Mouse (Mus musculus) c-Kit-negative CD71-positive TER-119-positive erythroid progenitor cells, embryonic 14.5 days (primary cell): ENCODE measurements around the gene Ino80b.

Source experiments
- DNase-seq: peaks from one replicate; pipeline ENCODE4 v3.0.0-alpha.2; 2013; ENCODE audit warnings: low read depth, low spot score

Ino80b gene

DNA sequence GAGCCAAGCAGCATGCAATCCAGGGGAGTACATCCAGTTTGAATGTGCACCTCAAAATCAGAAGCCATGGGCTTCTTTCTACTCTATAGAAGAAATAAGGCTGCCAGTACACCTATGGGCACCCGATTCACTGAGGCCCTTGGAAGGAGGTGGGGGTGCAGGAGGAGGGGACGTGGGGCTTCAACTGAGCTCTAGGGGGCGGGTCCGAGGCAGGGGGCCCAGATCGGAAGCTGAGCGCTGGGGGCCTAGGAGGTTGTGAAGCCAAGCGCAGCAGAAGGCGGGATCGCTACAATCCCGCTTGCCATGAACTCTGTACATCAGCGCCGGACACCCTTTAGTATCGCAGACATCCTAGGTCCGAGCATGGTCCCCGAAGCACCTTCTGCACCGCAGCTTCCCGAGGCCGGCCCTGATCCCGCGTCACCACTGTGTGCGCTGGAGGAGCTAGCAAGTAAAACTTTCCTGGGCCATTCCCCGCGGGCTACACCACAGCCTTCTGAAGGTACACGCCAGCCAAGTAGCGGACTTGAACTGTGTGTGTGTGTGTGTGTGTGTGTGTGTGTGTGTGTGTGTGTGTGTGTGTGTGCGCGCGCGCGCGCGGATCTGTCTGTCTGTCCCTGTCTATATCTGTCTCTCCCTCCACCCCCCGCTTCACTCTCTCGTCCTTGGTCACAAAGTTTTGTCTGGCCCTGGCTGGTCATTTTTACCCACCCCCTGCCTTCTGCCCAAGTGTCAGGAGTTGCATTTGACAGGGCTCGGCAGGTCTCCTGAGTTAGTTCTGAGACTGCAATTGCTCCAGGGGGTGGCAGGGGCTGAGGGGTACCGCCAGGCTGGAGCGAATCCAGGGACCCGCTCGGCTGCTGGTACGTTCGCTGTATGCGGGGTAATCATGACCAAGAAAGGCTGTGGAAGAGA is 38.9 kb downstream of the Ino80b start, which contains the start of gene Lbx2:
Lbx2 (plus strand) TSS at position 247 of the 915 bp plus-strand sequence.
- no peak for DNase-seq

DNA sequence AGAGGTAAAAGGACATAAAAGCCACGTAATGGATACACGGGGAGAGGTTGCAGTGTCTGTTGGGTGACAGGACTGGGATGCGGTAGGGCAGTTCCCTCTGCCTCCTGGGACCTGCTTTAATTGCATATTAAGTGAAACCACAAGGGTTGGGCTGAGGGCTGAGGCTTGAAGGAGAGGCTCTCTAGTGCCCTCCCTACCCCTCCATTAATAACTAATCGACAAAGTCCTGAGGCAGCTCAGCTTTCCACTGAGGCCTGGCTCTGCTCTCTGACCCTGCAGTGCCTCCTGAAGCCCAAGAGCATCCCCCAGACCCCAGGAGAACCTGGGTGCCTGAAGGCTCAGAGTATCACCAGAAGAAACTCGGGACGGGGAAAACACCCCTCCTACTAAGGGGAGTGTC is 40.8 kb downstream of the Ino80b start:
- DNase-seq, result no peak

DNA sequence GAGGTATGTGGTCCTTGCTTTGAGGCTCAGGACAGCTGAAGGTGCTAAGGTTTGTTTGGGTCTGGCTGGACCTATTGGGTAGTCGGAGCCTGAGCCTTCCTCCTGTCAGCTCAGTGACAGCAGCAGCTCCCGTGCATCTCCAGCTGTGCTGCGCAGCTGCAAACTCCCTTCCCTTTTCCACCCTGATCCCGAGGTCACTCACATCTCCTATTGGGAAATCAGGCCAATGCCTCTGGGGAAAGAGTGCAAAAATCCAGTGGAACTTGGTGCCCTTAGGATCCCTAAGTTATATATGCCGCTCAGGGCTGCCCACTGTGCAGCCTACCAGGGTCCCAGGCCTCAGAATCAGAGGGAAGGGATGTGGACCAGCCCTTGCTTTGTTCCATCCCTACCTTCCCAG is 41.7 kb downstream of the Ino80b start:
- no peak for DNase-seq

DNA sequence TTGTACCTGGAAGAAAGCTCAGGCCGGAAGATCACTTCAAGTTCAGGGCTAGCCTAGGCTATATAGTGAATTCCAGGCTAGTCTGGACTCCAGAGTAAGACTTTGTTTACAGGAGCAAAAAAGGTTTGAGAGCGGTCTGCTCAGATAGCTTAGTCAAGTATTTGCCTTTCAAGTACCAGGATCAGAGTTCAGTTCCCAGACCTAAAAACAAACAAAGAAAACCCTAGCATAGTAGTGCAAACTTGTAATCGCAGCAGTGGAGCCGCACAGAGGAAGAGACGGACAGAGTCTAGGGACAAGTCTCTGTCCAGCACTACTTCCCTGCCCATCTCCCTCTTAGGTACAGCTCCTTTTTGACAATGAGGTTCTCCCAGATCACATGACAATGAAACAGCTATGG is 45.0 kb downstream of the Ino80b start:
- DNase-seq, result no peak

DNA sequence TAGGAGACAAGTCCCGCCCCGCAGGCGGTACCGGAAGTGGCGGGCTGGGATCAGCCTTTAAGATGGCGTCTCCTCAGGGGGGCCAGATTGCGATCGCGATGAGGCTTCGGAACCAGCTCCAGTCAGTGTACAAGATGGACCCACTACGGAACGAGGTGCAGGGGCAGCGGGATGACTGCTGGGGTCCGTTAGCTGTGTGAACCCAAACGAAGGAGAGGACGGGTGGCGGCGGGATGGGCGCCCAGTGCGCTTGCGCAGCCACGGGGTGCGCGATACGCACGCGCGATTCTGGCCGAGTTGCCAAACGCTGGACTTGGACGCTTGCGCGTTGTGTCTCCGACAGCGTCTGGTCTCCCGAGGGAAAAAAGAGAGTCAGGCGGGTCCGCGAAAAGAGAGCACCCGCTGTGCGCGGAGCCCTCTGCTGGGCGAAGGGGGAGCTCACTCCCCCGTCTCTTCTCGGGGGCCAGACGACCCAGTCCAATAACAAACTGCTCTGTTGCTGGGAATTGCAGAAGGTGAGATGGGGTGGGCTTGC is 46.8 kb downstream of the Ino80b start:
- DNase-seq, result peak; percentile 99

DNA sequence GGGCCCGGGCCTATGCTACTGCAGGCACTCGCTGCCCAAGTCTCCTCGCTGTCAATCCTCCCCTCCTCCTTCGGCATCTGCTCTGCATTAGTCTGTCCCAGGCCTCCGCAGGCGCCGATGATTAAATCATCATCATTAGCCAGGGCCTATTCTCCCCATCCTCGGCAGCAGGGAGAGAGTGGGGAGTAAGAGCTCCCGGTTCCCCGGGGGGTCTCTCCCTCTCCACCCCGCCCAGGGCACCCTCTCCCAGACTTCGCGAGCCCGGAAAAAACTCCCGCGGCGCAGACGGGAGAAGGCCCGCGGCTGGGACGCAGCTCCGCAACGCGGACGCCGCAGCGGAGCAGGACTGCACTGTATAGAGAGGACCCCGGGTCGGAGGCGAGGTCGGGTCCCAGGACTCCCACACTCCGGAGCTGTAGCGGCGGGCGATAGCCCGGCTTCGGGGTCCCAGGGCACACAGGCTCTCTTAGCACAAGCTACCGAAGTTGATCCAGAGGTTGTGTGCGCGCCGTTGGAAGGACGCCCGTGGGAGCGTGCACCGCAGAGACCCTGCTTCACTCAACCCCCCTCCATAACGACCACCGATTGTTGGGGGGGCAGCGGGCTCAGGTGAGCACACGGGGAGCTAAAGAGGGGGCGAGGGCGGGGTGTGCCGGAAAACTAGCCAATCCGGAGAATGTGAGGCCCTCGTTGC is 47.5 kb downstream of the Ino80b start, which contains the start of gene Pcgf1:
Pcgf1 (plus strand) TSS at position 240 of the 694 bp plus-strand sequence.
- DNase-seq, result no peak

DNA sequence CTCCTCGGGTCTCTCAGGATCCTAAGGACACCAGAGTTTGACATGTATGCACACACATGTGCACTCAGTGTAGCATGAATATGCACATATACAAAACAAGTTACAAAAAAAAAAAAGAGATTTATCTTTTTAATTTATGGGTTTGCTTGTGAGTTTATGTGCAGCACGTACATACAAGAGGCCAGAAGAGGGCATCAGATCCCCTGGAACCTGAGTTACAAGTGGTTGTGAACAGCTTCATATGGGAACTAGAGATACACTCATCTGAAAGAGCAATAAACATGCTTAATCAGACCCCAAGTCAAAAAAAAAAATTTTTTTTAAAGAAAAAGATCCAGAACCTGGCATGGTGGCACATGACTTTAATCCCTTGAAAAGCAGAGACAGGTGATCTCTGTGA is 50.3 kb downstream of the Ino80b start:
- DNase-seq, result no peak
